Mouse (Mus musculus): ENCODE results near the gene Oxgr1. TPM values are rescaled to one million over a fixed set of nuclear protein-coding genes. Genes with fewer than 3 reads are reported as not detected.

Oxgr1 gene
- polyA plus RNA-seq, 1 experiment from 2014 or later: not detected

Other genes starting within 250 kb of the Oxgr1 start
- 167 and 173 TPM in 2 replicates for gene Mbnl2, start 233.2 kb upstream of the Oxgr1 start, polyA plus RNA-seq (2015; fragmentation: Nextera tagmentation; extraction: Ambion mirVana)